Mouse (Mus musculus): ENCODE measurements around the gene Rprm. TPM values are rescaled to one million over a fixed set of nuclear protein-coding genes. Genes with fewer than 3 reads are reported as not detected.

The Rprm gene
- 10 to 100 TPM; 44.6 to 46.6 TPM for total RNA-seq (2021)

DNA sequence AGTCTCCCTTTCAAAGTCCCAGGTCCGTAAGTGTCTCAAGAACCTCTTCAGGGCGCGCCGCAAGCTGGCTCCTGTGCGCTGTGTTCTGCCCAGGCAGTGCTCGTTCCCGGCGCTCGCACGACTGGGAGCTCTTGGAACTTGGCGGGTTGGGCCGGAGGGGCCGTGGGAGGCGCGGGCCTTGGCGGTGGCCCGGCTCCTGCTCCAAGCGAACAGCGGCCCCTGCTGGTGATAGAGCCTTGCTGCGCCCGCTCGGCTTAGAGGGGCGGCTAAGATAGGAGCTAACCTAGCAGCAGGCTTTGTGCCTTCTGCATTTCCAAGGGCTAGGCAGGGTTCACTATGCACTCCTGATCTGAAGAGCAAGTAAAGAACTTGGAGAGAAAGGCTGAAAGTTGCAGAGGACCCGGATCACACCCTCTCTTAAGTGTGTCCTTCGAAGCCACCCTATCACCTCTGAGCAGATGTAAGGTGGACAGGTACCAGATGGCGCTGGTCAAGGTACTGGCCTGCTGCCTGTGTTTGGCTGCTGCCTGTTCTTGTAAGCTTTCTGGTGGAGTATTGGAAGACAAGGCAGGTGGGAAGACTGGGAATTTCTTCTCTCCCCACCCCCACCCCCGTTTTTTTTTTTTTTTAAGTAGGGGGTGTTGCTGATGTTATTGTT, at the start of gene Rprm:
TSS of gene Rprm (minus strand) at position 123 of the 658 bp plus-strand sequence.
- peak; percentile 91 to 92 for DNase-seq

DNA sequence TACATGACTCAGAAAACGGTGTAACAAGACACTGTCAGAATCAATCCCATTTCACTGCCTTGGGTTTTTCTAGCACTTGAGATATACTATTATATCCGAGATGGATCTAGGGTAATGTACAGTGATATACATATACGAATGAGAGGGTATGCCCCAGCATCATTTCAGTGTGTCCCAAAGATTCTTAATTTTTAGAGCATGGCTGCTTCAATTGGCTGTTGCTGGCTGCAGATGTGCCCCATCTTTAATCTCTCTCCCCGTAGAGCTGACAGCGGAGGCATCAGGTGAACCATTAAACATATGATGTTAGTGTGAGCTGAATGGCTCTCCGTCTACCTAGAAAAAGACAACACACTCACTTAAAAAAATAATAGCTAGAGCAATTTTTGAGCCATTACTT, 34.0 kb upstream of the Rprm start:
- no peak for DNase-seq

DNA sequence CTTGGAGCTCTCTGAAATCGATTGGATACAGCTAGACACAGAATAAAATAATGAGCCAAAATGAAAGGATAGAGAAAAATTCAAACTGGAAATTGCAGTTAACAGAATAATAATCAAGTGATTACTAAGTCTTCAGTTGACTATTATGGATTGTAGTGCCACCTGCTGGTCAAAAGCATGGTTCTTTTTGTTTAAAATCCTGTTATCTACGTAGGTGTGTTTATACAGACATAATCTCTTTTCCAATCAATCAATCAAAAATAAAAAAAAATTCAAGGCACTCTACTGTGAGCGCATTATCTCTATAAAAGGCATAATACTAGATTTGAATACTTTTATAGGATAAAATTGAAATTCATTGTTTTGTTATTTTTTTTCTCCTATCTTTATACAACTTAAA, 33.5 kb upstream of the Rprm start:
- peak in 1 of 2 experiments; percentile 32 for DNase-seq

DNA sequence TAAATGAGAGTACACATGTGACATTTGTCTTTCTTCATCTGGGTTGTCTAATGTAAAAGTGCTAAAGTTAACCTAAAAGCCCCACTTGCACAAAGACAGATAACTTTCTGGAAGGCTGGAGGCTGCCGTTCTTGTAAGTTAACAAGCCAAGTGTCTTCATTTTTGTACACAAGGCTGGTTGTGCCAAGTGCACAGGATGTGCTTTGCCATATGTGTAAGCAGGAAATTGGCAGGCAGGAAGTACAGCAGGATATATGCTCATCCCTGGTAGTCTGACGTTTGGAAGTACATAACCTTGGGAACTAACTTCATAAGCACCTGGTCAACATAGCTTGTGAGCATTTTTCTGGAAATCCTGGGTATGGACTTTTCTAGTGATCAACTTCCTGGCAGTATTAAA, 25.9 kb upstream of the Rprm start:
- no peak for DNase-seq

DNA sequence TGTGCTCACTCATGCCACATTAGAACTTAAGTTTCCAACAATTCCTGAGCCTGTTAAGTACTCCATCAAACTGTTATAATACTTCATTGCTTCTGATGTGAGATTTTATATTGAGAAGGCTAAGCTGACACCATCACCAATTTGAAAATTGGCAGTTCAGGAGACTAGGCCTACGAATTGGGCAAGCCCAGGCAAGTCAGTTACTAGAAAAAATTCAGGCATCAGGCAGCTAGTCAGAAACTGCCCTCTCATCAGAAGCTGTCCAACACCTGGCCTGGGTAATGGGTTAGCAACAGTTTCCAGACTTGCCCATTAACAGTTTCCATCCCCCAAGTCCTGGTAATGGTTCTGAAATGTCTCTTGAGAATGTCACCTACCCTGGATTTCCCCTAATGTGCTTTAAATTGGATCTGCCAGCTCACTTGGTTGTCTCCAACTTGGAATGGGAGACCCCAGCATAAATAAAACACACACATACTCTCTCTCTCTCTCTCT, 20.9 kb upstream of the Rprm start:
- DNase-seq = no peak

DNA sequence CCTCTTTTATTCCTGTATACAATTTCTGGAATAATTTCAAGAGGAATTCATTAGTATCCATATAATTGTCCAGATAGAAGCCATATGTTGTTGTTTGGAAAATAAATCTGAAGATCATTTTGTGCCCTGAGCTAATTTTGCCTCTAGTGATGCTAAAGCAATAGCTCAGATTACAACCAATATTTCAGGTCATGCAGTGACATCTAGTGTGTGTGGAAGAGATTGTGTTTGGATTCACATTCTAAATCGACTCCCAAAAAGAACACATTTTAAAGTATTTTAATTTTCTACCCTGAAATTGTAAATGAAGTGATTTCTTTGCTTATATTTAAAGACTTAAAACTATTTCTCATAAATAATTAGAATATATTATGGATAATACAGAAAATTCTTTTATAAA, 14.6 kb upstream of the Rprm start:
- no peak for DNase-seq

DNA sequence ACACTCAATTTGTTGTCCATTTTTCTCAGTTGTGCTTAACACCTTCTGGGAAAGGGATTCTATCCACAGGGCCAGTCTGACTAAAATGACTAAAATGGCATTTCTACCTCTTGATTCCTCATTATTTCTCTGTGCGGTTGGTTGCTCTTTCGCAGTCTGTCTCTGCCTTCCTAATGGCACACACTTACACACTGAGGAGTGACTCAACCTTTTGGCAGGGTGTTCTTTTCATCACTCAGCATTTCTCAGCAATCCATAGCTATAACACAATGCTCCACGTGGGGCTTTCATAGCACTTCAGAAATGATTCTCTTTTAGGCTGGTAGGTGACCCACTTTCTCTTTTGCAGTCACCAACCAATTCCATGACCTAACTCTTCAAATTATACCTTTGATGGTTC, 7.3 kb upstream of the Rprm start:
- no peak for DNase-seq

DNA sequence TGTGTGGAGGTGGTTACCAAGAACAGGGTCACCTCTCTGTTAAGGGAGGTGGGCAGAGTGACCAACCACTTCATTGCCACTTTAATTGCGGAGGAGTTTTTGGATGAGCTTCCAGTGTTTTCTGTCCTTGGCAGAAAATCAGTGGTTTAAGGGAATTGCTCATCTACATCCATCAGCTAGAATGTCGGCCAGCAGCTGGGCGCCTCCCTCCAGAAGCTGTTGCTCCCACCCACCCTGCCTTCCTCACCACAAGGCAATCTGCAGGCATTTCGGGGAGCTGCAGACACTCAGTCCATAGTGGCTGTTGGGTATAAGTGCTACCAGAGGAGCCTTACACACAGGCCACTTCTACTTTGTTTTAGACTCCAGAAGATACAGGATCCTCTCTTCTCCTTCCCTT, 902 bp upstream of the Rprm start:
- peak; percentile 19 to 27 for DNase-seq

DNA sequence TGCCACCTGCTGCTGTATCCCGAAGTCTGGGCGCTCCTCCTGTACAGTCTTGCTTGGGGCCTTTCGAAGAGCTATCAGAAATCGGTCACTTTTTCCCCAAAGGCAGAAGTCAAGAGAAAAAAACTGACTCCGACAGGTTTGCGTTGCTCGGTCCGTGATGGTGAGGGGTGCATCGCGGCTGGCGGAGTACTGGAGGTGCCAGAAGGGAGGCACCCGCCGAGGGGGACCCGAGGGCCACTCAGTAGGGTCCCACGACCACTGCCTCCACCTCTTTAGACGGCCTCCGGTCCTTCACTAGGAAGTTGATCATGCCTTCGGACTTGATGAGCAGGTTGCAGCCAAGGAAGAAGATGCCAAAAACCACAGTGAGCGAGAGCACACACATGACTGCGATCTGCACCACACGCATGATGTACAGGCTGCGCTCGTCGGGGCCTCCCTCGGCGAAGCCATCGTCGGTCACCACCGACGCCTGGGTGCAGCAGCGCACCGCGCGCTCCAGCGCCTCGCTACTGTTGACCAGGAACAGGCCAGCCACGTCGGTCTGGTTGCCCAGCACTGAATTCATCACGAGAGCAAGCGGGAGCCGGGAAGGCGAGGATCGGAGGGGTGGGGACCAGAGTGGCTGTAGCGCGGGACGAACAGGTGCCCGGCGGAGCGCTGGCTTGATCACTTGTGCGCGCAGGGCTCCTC, 469 bp downstream of the Rprm start:
- DNase-seq = peak in 1 of 2 experiments; percentile 11

DNA sequence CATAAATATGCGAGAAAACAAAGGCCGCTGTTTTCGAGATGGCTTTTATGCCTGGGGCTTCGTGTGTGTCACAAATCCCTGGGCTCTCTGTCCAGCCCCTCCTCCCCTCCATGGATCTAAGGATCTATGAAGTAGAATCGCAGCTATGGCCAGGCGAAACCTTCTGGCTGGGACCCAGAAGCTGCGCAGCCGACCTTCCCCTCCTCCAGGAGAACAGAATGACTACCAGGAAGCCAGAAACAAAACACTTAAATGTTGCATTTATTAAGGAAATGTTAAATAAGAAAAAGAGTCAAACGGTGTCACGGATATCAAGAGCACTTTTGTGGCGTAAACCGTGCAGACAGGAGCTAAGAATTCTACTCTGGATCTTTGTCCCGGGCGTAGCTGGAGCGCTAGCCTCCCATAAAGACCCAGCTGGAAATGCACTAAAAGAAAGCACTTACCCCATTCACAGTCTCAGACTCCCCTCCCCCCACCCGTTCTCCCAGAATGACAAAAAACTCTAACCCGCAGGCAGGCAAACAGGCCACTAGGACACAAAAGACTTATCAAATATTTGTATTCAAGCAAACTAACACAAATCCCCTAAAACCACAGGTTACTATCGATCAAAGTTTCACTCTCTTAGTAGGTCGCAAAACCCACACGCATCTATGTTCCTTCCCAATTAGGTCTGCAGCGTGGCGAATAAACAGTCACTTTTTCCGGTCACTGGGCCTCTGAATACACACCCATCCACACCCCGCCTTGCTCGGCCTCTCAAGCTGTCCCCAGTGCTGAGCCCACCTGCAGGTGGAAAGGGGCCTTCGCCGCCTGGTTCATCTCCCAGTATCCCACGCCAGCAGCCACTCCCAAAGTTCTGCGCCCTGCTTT, 1.3 kb downstream of the Rprm start:
- peak; percentile 14 to 21 for DNase-seq

DNA sequence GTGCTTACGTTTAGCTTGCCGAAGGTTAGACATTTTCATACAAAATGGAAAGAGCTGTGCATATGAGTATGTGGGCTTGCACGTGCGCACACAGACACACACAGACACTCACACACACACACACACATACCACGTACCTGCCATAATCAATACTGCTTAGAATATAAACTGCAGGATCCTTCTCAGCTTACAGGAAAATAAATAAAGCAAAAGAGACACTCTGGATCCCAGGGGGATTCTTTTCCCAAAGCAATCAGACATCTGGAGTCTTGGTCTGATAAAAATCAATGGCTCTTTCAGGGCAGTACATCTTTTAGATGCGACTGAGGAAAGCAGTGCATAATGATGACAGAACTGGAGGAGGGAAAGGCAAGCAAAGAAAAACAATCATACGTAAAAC, 6.4 kb downstream of the Rprm start:
- no peak for DNase-seq

DNA sequence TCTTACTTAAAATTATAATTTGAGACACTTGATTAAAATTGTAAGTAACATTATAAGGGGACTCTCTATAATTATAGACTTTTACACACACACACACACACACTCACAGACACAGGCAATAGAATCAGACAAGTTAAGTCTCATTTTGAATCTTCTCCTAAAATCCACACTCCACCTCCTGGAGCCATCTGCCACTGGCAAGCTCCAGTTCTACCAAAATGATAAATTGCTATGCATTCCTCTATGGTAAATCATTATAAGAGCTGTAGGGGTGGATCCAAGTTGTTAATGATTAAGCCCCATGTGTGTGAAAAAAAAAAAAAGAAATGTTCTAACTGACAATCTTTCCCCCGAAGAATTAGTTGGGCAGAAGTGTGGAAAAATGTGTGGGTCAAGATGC, 13.8 kb downstream of the Rprm start:
- DNase-seq = no peak

DNA sequence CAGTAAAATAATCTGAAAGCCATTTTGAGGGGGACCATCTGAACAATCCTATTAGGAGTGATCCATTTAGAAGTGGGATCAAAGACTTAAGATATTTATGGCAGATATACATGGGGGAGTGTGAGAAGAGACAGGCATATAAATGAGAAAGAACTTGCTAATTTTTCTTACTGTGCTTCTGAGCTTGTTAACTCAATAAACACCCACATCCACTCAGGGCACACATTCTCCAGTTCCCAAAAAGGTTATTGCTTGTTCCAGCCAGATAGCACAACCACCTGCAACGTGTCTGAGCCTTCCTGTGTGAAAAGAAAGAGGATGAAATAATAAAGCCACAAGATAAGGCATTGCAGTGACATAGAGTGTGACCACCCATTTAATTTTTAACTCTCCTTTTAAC, 22.9 kb downstream of the Rprm start:
- DNase-seq = no peak

DNA sequence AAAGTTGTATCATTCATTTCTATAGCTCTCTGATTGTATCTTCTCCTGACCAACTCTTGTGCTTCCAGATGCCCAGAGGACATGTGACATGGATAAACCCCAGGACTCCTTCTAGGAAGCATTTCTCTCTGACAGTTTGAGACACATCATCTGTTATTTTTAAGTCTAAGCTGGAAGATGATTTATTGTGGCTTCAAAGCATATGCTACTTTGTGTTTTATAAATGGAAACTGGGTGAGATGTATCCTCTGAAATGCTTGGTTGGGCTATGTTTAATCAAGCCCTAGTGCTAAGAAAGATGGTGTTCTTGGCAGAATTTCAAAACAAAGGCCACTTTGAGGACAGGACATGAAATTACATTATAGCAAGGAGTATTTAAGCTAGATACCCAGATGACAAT, 24.3 kb downstream of the Rprm start:
- DNase-seq = no peak

Measured in layer of hippocampus, postnatal 36 days (tissue).